Mouse (Mus musculus) embryonic facial prominence, embryonic 13.5 days (tissue): ENCODE data around the gene Srp68. TPM values are rescaled to one million over a fixed set of nuclear protein-coding genes. Genes with fewer than 3 reads are reported as not detected.
"Not testable (repeated sequence)": the region's sequence is repeated elsewhere in the genome, so short reads cannot be mapped to it uniquely, and the experiment has no call there.

Experiments used
- ATAC-seq: fragments of 200-750 bp; cut with Nextera tagmentation; 2 replicates; pipeline ENCODE4 v1.8.0; 2017; ENCODE audit warnings: low read depth; ENCODE audit not compliant: insufficient number of reproducible peaks, insufficient read depth, low FRiP score, low TSS enrichment
- H3K27ac ChIP-seq: fragments of 300-500 bp; sonication (generic); 2 replicates; pipeline ENCODE4 v1.5.1; 2015; ENCODE audit warnings: moderate library complexity, mild to moderate bottlenecking, inconsistent platforms
- H3K27me3 ChIP-seq: fragments of 300-500 bp; sonication (generic); 2 replicates; pipeline ENCODE4 v1.6.1; 2015; ENCODE audit warnings: mild to moderate bottlenecking, inconsistent platforms
- H3K36me3 ChIP-seq: fragments of 300-500 bp; sonication (generic); 2 replicates; pipeline ENCODE4 v1.6.1; 2015; ENCODE audit warnings: mild to moderate bottlenecking, inconsistent platforms
- H3K4me1 ChIP-seq: fragments of 300-500 bp; sonication (generic); 2 replicates; pipeline ENCODE4 v1.6.1; 2015; ENCODE audit warnings: inconsistent platforms
- H3K4me2 ChIP-seq: fragments of 300-500 bp; sonication (generic); 2 replicates; pipeline ENCODE4 v1.6.1; 2015; ENCODE audit warnings: moderate library complexity, mild to moderate bottlenecking, inconsistent platforms
- H3K4me3 ChIP-seq: fragments of 300-500 bp; sonication (generic); 2 replicates; pipeline ENCODE4 v1.5.1; 2015; ENCODE audit warnings: mild to moderate bottlenecking, inconsistent platforms
- H3K9ac ChIP-seq: fragments of 300-500 bp; sonication (generic); 2 replicates; pipeline ENCODE4 v1.6.1; 2015; ENCODE audit warnings: mild to moderate bottlenecking, inconsistent platforms
- H3K9me3 ChIP-seq: fragments of 300-500 bp; sonication (generic); 2 replicates; pipeline ENCODE4 v1.6.1; 2016; ENCODE audit warnings: inconsistent platforms
- WGBS: fragments of 180-500 bp; shearing (Covaris S2); methylation state at CpG from one replicate; pipeline ENCODE4 v1.1.7; 2015; ENCODE audit warnings: mixed read lengths; 5-methylcytosine and 5-hydroxymethylcytosine counted together
- polyA plus RNA-seq: library from polyadenylated mRNA; unstranded; fragments of >200 nt; fragmentation: Nextera tagmentation; extraction: Ambion mirVana; gene quantifications from 2 replicates; pipeline ENCODE4 v1.2.1, GENCODE M21; 2015

Gene Srp68
- polyA plus RNA-seq, 1 experiment from 2014 or later = 97.5 TPM

GRCm38 (mm10) chr11:116281671-116282070, 7.7 kb upstream of the Srp68 start:
- no peak for ATAC-seq
- Histone ChIP-seq H3K4me1 (peaks cover 21% of the 10 kb centered on the region), H3K36me3 (no peaks in the 10 kb centered on the region), H3K27ac (no peak overlapping the region), H3K4me3 (peak overlapping the region; percentile 37), H3K27me3 (peaks cover 65% of the 10 kb centered on the region), H3K4me2 (peak overlapping the region; percentile 60), H3K9ac (peak overlapping the region; percentile 51), H3K9me3 (no peaks in the 10 kb centered on the region)
- WGBS = 2% methylated on average over 18 of the region's 18 CpGs

GRCm38 (mm10) chr11:116280751-116281663, 7.0 kb upstream of the Srp68 start, which contains the start of gene Galr2:
Gene Galr2, plus strand, starts transcription at chr11:116280939.
- no peak for ATAC-seq
- Histone ChIP-seq H3K36me3 (no peaks in the 10 kb centered on the region), H3K9me3 (no peaks in the 10 kb centered on the region), H3K4me3 (peak within 1 kb of the TSS; percentile 37), H3K4me1 (peaks cover 21% of the 10 kb centered on the region), H3K9ac (peak within 1 kb of the TSS; percentile 51), H3K4me2 (peak within 1 kb of the TSS; percentile 60), H3K27ac (no peak within 1 kb of the TSS), H3K27me3 (peaks cover 65% of the 10 kb centered on the region)
- WGBS = 6% methylated on average over 48 of the region's 48 CpGs

- not testable (repeated sequence) for H3K4me2 ChIP-seq, H3K27ac ChIP-seq, H3K36me3 ChIP-seq, ATAC-seq, H3K4me3 ChIP-seq, H3K9ac ChIP-seq, H3K9me3 ChIP-seq
- WGBS = 94% methylated on average over 1 of the region's 1 CpGs
- peaks cover 29% of the 10 kb centered on the region for H3K4me1 ChIP-seq
- peaks cover 27% of the 10 kb centered on the region for H3K27me3 ChIP-seq
Measured at GRCm38 (mm10) chr11:116277184-116277583, 3.2 kb upstream of the Srp68 start.

GRCm38 (mm10) chr11:116273469-116274044, 460 bp downstream of the Srp68 start:
- no peaks in the 10 kb centered on the region for H3K27me3 ChIP-seq
- peak; percentile 44; the same call in 1 of the 2 replicates for ATAC-seq
- H3K9ac ChIP-seq = peak overlapping the region; percentile 98
- H3K4me1 ChIP-seq = peaks cover 34% of the 10 kb centered on the region
- peak overlapping the region; percentile 99 for H3K4me3 ChIP-seq
- H3K36me3 ChIP-seq = peaks cover 33% of the 10 kb centered on the region
- peak overlapping the region; percentile 91 for H3K27ac ChIP-seq
- H3K9me3 ChIP-seq = no peaks in the 10 kb centered on the region
- under 1% methylated on average over 39 of the region's 39 CpGs for WGBS
- peak overlapping the region; percentile 65 for H3K4me2 ChIP-seq

- Histone ChIP-seq H3K27ac (no peak overlapping the region), H3K36me3 (peaks cover 40% of the 10 kb centered on the region), H3K9me3 (no peaks in the 10 kb centered on the region), H3K9ac (peak overlapping the region; percentile 98), H3K4me2 (peak overlapping the region; percentile 65), H3K4me1 (peaks cover 34% of the 10 kb centered on the region), H3K4me3 (peak overlapping the region; percentile 99), H3K27me3 (no peaks in the 10 kb centered on the region)
- no peak for ATAC-seq
- 43% methylated on average over 12 of the region's 12 CpGs for WGBS
Measured at GRCm38 (mm10) chr11:116272589-116273468, 1.2 kb downstream of the Srp68 start.

GRCm38 (mm10) chr11:116269560-116269959, 4.5 kb downstream of the Srp68 start:
- H3K9me3 ChIP-seq = no peaks in the 10 kb centered on the region
- H3K9ac ChIP-seq = no peak overlapping the region
- peaks cover 32% of the 10 kb centered on the region for H3K4me1 ChIP-seq
- H3K27me3 ChIP-seq = no peaks in the 10 kb centered on the region
- no peak for ATAC-seq
- peaks cover 71% of the 10 kb centered on the region for H3K36me3 ChIP-seq
- no peak overlapping the region for H3K27ac ChIP-seq
- WGBS = 92% methylated on average over 8 of the region's 8 CpGs
- no peak overlapping the region for H3K4me2 ChIP-seq
- no peak overlapping the region for H3K4me3 ChIP-seq

- H3K36me3 ChIP-seq = peaks cover 83% of the 10 kb centered on the region
- H3K9ac ChIP-seq = no peak overlapping the region
- ATAC-seq = no peak
- H3K4me1 ChIP-seq = peaks cover 28% of the 10 kb centered on the region
- no peaks in the 10 kb centered on the region for H3K9me3 ChIP-seq
- 91% methylated on average over 6 of the region's 6 CpGs for WGBS
- H3K4me3 ChIP-seq = no peak overlapping the region
- no peak overlapping the region for H3K27ac ChIP-seq
- H3K4me2 ChIP-seq = no peak overlapping the region
- H3K27me3 ChIP-seq = no peaks in the 10 kb centered on the region
Measured at GRCm38 (mm10) chr11:116268313-116268712, 5.7 kb downstream of the Srp68 start.

GRCm38 (mm10) chr11:116267637-116268036, 6.4 kb downstream of the Srp68 start:
- Histone ChIP-seq H3K9ac (no peak overlapping the region), H3K4me1 (peaks cover 23% of the 10 kb centered on the region), H3K9me3 (no peaks in the 10 kb centered on the region), H3K4me3 (no peak overlapping the region), H3K27ac (no peak overlapping the region), H3K27me3 (no peaks in the 10 kb centered on the region), H3K36me3 (peaks cover 90% of the 10 kb centered on the region), H3K4me2 (no peak overlapping the region)
- ATAC-seq = no peak
- WGBS = 81% methylated on average over 8 of the region's 8 CpGs

GRCm38 (mm10) chr11:116265850-116266249, 8.2 kb downstream of the Srp68 start:
- Histone ChIP-seq H3K4me2 (no peak overlapping the region), H3K27ac (no peak overlapping the region), H3K9ac (no peak overlapping the region), H3K4me1 (0 out of 2 replicates have a peak, but pooled peaks cover 9% of the 10 kb centered on the region), H3K36me3 (peaks cover 98% of the 10 kb centered on the region), H3K4me3 (no peak overlapping the region), H3K27me3 (no peaks in the 10 kb centered on the region), H3K9me3 (no peaks in the 10 kb centered on the region)
- WGBS = 81% methylated on average over 4 of the region's 4 CpGs
- ATAC-seq = no peak

- no peak overlapping the region for H3K4me3 ChIP-seq
- H3K27me3 ChIP-seq = no peaks in the 10 kb centered on the region
- H3K9ac ChIP-seq = no peak overlapping the region
- ATAC-seq = no peak
- 89% methylated on average over 11 of the region's 11 CpGs for WGBS
- H3K9me3 ChIP-seq = no peaks in the 10 kb centered on the region
- peaks cover 98% of the 10 kb centered on the region for H3K36me3 ChIP-seq
- no peak overlapping the region for H3K4me2 ChIP-seq
- 0 out of 2 replicates have a peak, but pooled peaks cover 7% of the 10 kb centered on the region for H3K4me1 ChIP-seq
- no peak overlapping the region for H3K27ac ChIP-seq
Measured at GRCm38 (mm10) chr11:116265352-116265751, 8.7 kb downstream of the Srp68 start.

- Histone ChIP-seq H3K9me3 (no peaks in the 10 kb centered on the region), H3K36me3 (peaks cover 98% of the 10 kb centered on the region), H3K4me3 (no peak overlapping the region), H3K27ac (no peak overlapping the region), H3K9ac (no peak overlapping the region), H3K4me2 (no peak overlapping the region), H3K27me3 (no peaks in the 10 kb centered on the region), H3K4me1 (0 out of 2 replicates have a peak, but pooled peaks cover 4% of the 10 kb centered on the region)
- ATAC-seq = no peak
- WGBS = 78% methylated on average over 7 of the region's 7 CpGs
Measured at GRCm38 (mm10) chr11:116260259-116260658, 13.8 kb downstream of the Srp68 start.
